In the genomic region with DNA sequence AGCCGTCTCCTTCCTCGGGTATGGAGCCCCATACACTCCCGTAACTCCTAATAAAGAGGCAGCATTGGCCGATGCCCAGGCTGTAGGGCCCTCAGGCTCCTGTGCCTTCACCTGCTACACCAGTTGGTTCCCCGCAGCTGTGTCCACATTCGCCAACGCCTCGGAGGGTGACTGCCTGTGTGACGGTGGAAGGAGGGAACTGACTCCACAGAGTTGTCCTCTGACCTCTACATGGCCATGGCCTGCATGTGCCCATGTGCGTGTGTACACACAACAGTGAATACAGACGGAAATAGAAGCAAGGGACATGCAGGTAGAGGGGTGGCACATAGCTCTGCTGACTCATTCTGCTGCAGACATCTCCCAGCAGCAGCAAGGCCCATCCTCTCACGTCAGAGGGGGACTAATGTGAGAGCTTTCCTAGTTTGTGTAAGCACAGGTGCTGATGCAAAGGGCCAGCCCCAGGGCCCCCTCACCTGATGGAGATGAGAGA, we compare ENCODE assay signal across 9 mouse cellular contexts. TPM values are rescaled to one million over a fixed set of nuclear protein-coding genes. Genes with fewer than 3 reads are reported as not detected.
DNase-seq lines count a peak whose midpoint lies in the region; ATAC-seq and TF ChIP-seq lines count a peak whose summit lies in the region.
"Had no signal": no experiment of that assay in that cellular context is flagged by ENCODE, and none has a peak within 500 bp of the region (broad histone marks: within the 10 kb centered on the region; RNA-seq: fewer than 3 reads in every experiment).

No protein-coding gene starts in this region.

- TF ChIP-seq CTCF in spleen, adult 2 months (IDR thresholded peaks at IDR 0.05; ENCODE audit: extremely low read depth, insufficient read depth, insufficient read length, insufficient replicate concordance) = no peak

- H3K27ac ChIP-seq in forebrain, embryonic 14.5 days (ENCODE audit: low read depth, low read length) = no peak overlapping the region
- H3K27ac ChIP-seq in forebrain, embryonic 11.5 days (ENCODE audit: low read depth, low read length) = no peak overlapping the region
- no peak overlapping the region for H3K27ac ChIP-seq in kidney, embryonic 16.5 days (ENCODE audit: low read length)
- H3K27ac ChIP-seq in spleen, adult 2 months (ENCODE audit: insufficient read depth, low read length) = peak overlapping the region; percentile 15; the same call in 1 of the 2 replicates

- no peak overlapping the region for H3K4me3 ChIP-seq in forebrain, embryonic 14.5 days (ENCODE audit: low read depth, low read length)
- H3K4me3 ChIP-seq in forebrain, embryonic 11.5 days (ENCODE audit: low read depth, low read length) = no peak overlapping the region
- H3K4me3 ChIP-seq in kidney, embryonic 16.5 days (ENCODE audit: low read length) = no peak overlapping the region
- no peak overlapping the region for H3K4me3 ChIP-seq in spleen, adult 2 months (ENCODE audit: extremely low read depth, insufficient read depth, insufficient read length)
- H3K4me3 ChIP-seq: erythroblast, embryonic 14.5 days had no signal

- H3K36me3 ChIP-seq in forebrain, embryonic 14.5 days (ENCODE audit: control insufficient read depth, insufficient read depth, low read length) = peaks cover 38% of the 10 kb centered on the region
- peaks cover 4% of the 10 kb centered on the region; the same call in 1 of the 2 replicates for H3K36me3 ChIP-seq in forebrain, embryonic 11.5 days (ENCODE audit: control insufficient read depth, insufficient read depth, low read length)
- H3K36me3 ChIP-seq in kidney, embryonic 16.5 days (ENCODE audit: insufficient read depth, low read length) = peaks cover 37% of the 10 kb centered on the region
- peaks cover 13% of the 10 kb centered on the region for H3K36me3 ChIP-seq in spleen, adult 2 months (ENCODE audit: control insufficient read depth, insufficient read depth, low read length)

- 90% methylated on average over 12 of the region's 12 CpGs for WGBS in forebrain, embryonic 14.5 days
- WGBS in forebrain, embryonic 11.5 days = 86% methylated on average over 12 of the region's 12 CpGs
- 80% methylated on average over 12 of the region's 12 CpGs for WGBS in kidney, embryonic 16.5 days
- 74% methylated on average over 12 of the region's 12 CpGs for WGBS in spleen, adult 2 months

- H3K9ac ChIP-seq in forebrain, embryonic 14.5 days (ENCODE audit: low read length) = no peak overlapping the region
- no peak overlapping the region for H3K9ac ChIP-seq in forebrain, embryonic 11.5 days (ENCODE audit: low read length)
- H3K9ac ChIP-seq in kidney, embryonic 16.5 days (replicated peaks; ENCODE audit: low read length) = no peak overlapping the region

- no peak for TF ChIP-seq POLR2A in spleen, adult 2 months (IDR thresholded peaks at IDR 0.05; ENCODE audit: low read depth, low read length)

- no peaks in the 10 kb centered on the region for H3K4me1 ChIP-seq in forebrain, embryonic 14.5 days (ENCODE audit: control insufficient read depth, insufficient read depth, low read length)
- no peaks in the 10 kb centered on the region for H3K4me1 ChIP-seq in forebrain, embryonic 11.5 days (replicated peaks; ENCODE audit: control insufficient read depth, insufficient read depth, low read length)
- H3K4me1 ChIP-seq in kidney, embryonic 16.5 days (ENCODE audit: insufficient read depth, low read length) = no peaks in the 10 kb centered on the region
- peaks cover 12% of the 10 kb centered on the region; the same call in 1 of the 2 replicates for H3K4me1 ChIP-seq in spleen, adult 2 months (ENCODE audit: control insufficient read depth, insufficient read depth, insufficient read length)

- no peak for DNase-seq in forebrain, embryonic 14.5 days (ENCODE audit: low spot score)
- DNase-seq in forebrain, embryonic 11.5 days (ENCODE audit: low spot score) = no peak
- DNase-seq in kidney, postnatal 36 days = no peak
- DNase-seq in spleen, adult 2 months (ENCODE audit: low read depth in 1 of 2, low spot score in 2 of 2) = no peak
- DNase-seq in spleen, adult 12 weeks (ENCODE audit: low spot score) = no peak
- DNase-seq in thymus, postnatal 4 days = peak; percentile 59

- no peaks in the 10 kb centered on the region for H3K27me3 ChIP-seq in forebrain, embryonic 14.5 days (replicated peaks; ENCODE audit: control insufficient read depth, insufficient read depth, low read length)
- no peaks in the 10 kb centered on the region for H3K27me3 ChIP-seq in forebrain, embryonic 11.5 days (ENCODE audit: control insufficient read depth, insufficient read depth, low read length)
- no peaks in the 10 kb centered on the region for H3K27me3 ChIP-seq in kidney, embryonic 16.5 days (ENCODE audit: insufficient read depth, low read length)
- H3K27me3 ChIP-seq in spleen, adult 2 months (ENCODE audit: control insufficient read depth, insufficient read depth, low read length) = no peaks in the 10 kb centered on the region

- no peak overlapping the region for H3K4me2 ChIP-seq in forebrain, embryonic 14.5 days (ENCODE audit: low read length)
- H3K4me2 ChIP-seq in forebrain, embryonic 11.5 days (ENCODE audit: low read depth, low read length, severe bottlenecking) = no peak overlapping the region
- no peak overlapping the region for H3K4me2 ChIP-seq in kidney, embryonic 16.5 days (replicated peaks; ENCODE audit: low read depth, low read length)

- peak; percentile 30; the same call in 1 of the 2 replicates for ATAC-seq in forebrain, embryonic 14.5 days
- ATAC-seq in forebrain, embryonic 11.5 days (replicated peaks; ENCODE audit: low FRiP score) = no peak
- peak; percentile 24; the same call in 1 of the 2 replicates for ATAC-seq in kidney, embryonic 16.5 days (ENCODE audit: low FRiP score, low TSS enrichment)
- no peak for ATAC-seq in activated CD4-positive, CD25-positive, alpha-beta regulatory T cell, adult 4 months

- no peaks in the 10 kb centered on the region for H3K9me3 ChIP-seq in forebrain, embryonic 14.5 days (replicated peaks; ENCODE audit: control insufficient read depth, low read length)
- no peaks in the 10 kb centered on the region for H3K9me3 ChIP-seq in forebrain, embryonic 11.5 days (ENCODE audit: control insufficient read depth, low read length)
- H3K9me3 ChIP-seq in kidney, embryonic 16.5 days (ENCODE audit: low read length) = no peaks in the 10 kb centered on the region

RNA-seq across cellular contexts. Expression of a gene that starts 4.9 kb away (rescaled TPM):
- 2.2 and 3.2 TPM in 2 replicates for polyA plus RNA-seq in forebrain, embryonic 14.5 days (2014; fragmentation: Nextera tagmentation; extraction: Ambion mirVana)
- polyA plus RNA-seq in forebrain, embryonic 11.5 days (2014; fragmentation: Nextera tagmentation; extraction: Ambion mirVana) = 2.5 and 2.6 TPM in 2 replicates
- polyA plus RNA-seq in kidney, embryonic 16.5 days (2015; fragmentation: Nextera tagmentation; extraction: Ambion mirVana) = 2.6 and 3.2 TPM in 2 replicates
- polyA plus RNA-seq in spleen, adult 2 months (2012; rRNA removed) = 1.4 and 2.8 TPM in 2 replicates
- 1 to 10 TPM; 2.9 to 3.3 TPM for polyA plus RNA-seq in activated CD4-positive, CD25-positive, alpha-beta regulatory T cell, adult 4 months (2017; shearing (Covaris generic))
- polyA plus RNA-seq: erythroblast, embryonic 14.5 days had no signal

RNA-seq across cellular contexts. Expression of a gene that starts 8.7 kb away (rescaled TPM):
- polyA plus RNA-seq in forebrain, embryonic 14.5 days (2014; fragmentation: Nextera tagmentation; extraction: Ambion mirVana) = 144 and 179 TPM in 2 replicates
- 188 and 192 TPM in 2 replicates for polyA plus RNA-seq in forebrain, embryonic 11.5 days (2014; fragmentation: Nextera tagmentation; extraction: Ambion mirVana)
- polyA plus RNA-seq in kidney, embryonic 16.5 days (2015; fragmentation: Nextera tagmentation; extraction: Ambion mirVana) = 216 and 221 TPM in 2 replicates
- polyA plus RNA-seq in spleen, adult 2 months (2012; rRNA removed) = 119 and 129 TPM in 2 replicates
- 100 to 1,000 TPM; 296 to 341 TPM for polyA plus RNA-seq in activated CD4-positive, CD25-positive, alpha-beta regulatory T cell, adult 4 months (2017; shearing (Covaris generic))

RNA-seq across cellular contexts. Expression of a gene that starts 8.7 kb away (rescaled TPM):
- polyA plus RNA-seq in forebrain, embryonic 14.5 days (2014; fragmentation: Nextera tagmentation; extraction: Ambion mirVana) = 259 and 316 TPM in 2 replicates
- polyA plus RNA-seq in forebrain, embryonic 11.5 days (2014; fragmentation: Nextera tagmentation; extraction: Ambion mirVana) = 251 and 272 TPM in 2 replicates
- 296 and 307 TPM in 2 replicates for polyA plus RNA-seq in kidney, embryonic 16.5 days (2015; fragmentation: Nextera tagmentation; extraction: Ambion mirVana)
- polyA plus RNA-seq in spleen, adult 2 months (2012; rRNA removed) = 185 and 203 TPM in 2 replicates
- polyA plus RNA-seq in activated CD4-positive, CD25-positive, alpha-beta regulatory T cell, adult 4 months (2017; shearing (Covaris generic)) = 100 to 1,000 TPM; 377 to 435 TPM

RNA-seq across cellular contexts. Expression of a gene that starts 9.7 kb away (rescaled TPM):
- 23.6 and 29.4 TPM in 2 replicates for polyA plus RNA-seq in forebrain, embryonic 14.5 days (2014; fragmentation: Nextera tagmentation; extraction: Ambion mirVana)
- 25.4 and 27.2 TPM in 2 replicates for polyA plus RNA-seq in forebrain, embryonic 11.5 days (2014; fragmentation: Nextera tagmentation; extraction: Ambion mirVana)
- 34.8 and 38.2 TPM in 2 replicates for polyA plus RNA-seq in kidney, embryonic 16.5 days (2015; fragmentation: Nextera tagmentation; extraction: Ambion mirVana)
- 28.3 and 31.3 TPM in 2 replicates for polyA plus RNA-seq in spleen, adult 2 months (2012; rRNA removed)
- polyA plus RNA-seq in activated CD4-positive, CD25-positive, alpha-beta regulatory T cell, adult 4 months (2017; shearing (Covaris generic)) = 10 to 100 TPM; 48.2 to 51.8 TPM

RNA-seq across cellular contexts. Expression of a gene that starts 14.6 kb away (rescaled TPM):
- 112 and 115 TPM in 2 replicates for polyA plus RNA-seq in forebrain, embryonic 14.5 days (2014; fragmentation: Nextera tagmentation; extraction: Ambion mirVana)
- 57.6 and 66.1 TPM in 2 replicates for polyA plus RNA-seq in forebrain, embryonic 11.5 days (2014; fragmentation: Nextera tagmentation; extraction: Ambion mirVana)
- polyA plus RNA-seq in kidney, embryonic 16.5 days (2015; fragmentation: Nextera tagmentation; extraction: Ambion mirVana) = 64.1 and 71.7 TPM in 2 replicates
- polyA plus RNA-seq in spleen, adult 2 months (2012; rRNA removed) = 16.3 and 19.7 TPM in 2 replicates
- polyA plus RNA-seq in activated CD4-positive, CD25-positive, alpha-beta regulatory T cell, adult 4 months (2017; shearing (Covaris generic)) = 10 to 100 TPM; 36.2 to 40.4 TPM

Comparison
In these comparisons a context has a peak if more than half of its experiments do, and no peak if none do; other contexts are left out.
1. ATAC-seq: peak in forebrain, embryonic 14.5 days (single experiment) and kidney, embryonic 16.5 days (single experiment); none in forebrain, embryonic 11.5 days (single experiment) and activated CD4-positive, CD25-positive, alpha-beta regulatory T cell, adult 4 months (single experiment).